In genomic region chr2:152620367-152621134, GRCm38 (mm10) we compare ENCODE assay signal across 16 mouse cellular contexts. TPM values are rescaled to one million over a fixed set of nuclear protein-coding genes. Genes with fewer than 3 reads are reported as not detected.
DNase-seq lines count a peak whose midpoint lies in the region; ATAC-seq and TF ChIP-seq lines count a peak whose summit lies in the region.
"Had no signal": no experiment of that assay in that cellular context is flagged by ENCODE, and none has a peak within 500 bp of the region (broad histone marks: within the 10 kb centered on the region; RNA-seq: fewer than 3 reads in every experiment).

No protein-coding gene starts in this region.

- no peak for TF ChIP-seq CTCF in C2C12 (IDR thresholded peaks at IDR 0.05; ENCODE audit: control insufficient read depth, insufficient read depth, insufficient read length)

- H3K79me2 ChIP-seq in C2C12 (ENCODE audit: control insufficient read depth, insufficient read depth), result no peaks in the 10 kb centered on the region

- H3ac ChIP-seq in C2C12 (ENCODE audit: control insufficient read depth, insufficient read length, low read depth), result no peak overlapping the region

- H3K36me3 ChIP-seq in C2C12 (ENCODE audit: control insufficient read depth, insufficient read depth), result no peaks in the 10 kb centered on the region
- H3K36me3 ChIP-seq in forebrain, embryonic 15.5 days, result no peaks in the 10 kb centered on the region

- WGBS in forebrain, embryonic 15.5 days, result 81% methylated on average over 9 of the region's 9 CpGs

- DNase-seq in layer of hippocampus, adult 11-12 months (ENCODE audit: low spot score), result peak; percentile 21
- DNase-seq in layer of hippocampus, postnatal 10 days (ENCODE audit: low spot score in 2 of 2), result no peak
- peak; percentile 70 for DNase-seq in adipocyte (ENCODE audit: low spot score)
- peak; percentile 58 for DNase-seq in lung, postnatal 36 days
- DNase-seq in embryo, embryonic 10 days (ENCODE audit: low spot score), result no peak
- DNase-seq: thymus, postnatal 4 days had no signal

- H3K27ac ChIP-seq in forebrain, embryonic 15.5 days (replicated peaks), result no peak overlapping the region

- no peaks in the 10 kb centered on the region for H3K27me3 ChIP-seq in C2C12 (ENCODE audit: control insufficient read depth, insufficient read depth, insufficient read length)
- peaks cover 2% of the 10 kb centered on the region; the same call in 1 of the 2 replicates for H3K27me3 ChIP-seq in forebrain, embryonic 15.5 days

- H3K4me1 ChIP-seq in forebrain, embryonic 15.5 days, result no peaks in the 10 kb centered on the region

- no peak overlapping the region for H3K4me2 ChIP-seq in forebrain, embryonic 15.5 days (replicated peaks)

- no peak for ATAC-seq in forebrain, embryonic 15.5 days (replicated peaks)
- ATAC-seq: intestine, embryonic 16.5 days had no signal

- H3K9ac ChIP-seq in forebrain, embryonic 15.5 days (replicated peaks), result no peak overlapping the region

- H3K4me3 ChIP-seq in C2C12 (ENCODE audit: insufficient read depth, poor library complexity, severe bottlenecking), result no peak overlapping the region
- H3K4me3 ChIP-seq in forebrain, embryonic 15.5 days, result no peak overlapping the region
- H3K4me3 ChIP-seq: erythroblast, embryonic 14.5 days had no signal

- no peaks in the 10 kb centered on the region for H3K9me3 ChIP-seq in forebrain, embryonic 15.5 days

- no peaks in the 10 kb centered on the region for H3K79me3 ChIP-seq in C2C12 (ENCODE audit: low read depth)

TF ChIP-seq in C2C12, 6 proteins besides CTCF, POLR2A, EP300 and RAD21:
- TF ChIP-seq USF1 (IDR thresholded peaks at IDR 0.05; ENCODE audit: low read depth) (no peak), MYOD1 (IDR thresholded peaks at IDR 0.05; ENCODE audit: control insufficient read depth, insufficient read length, low read depth) (peak; percentile 80), FOSL1 (IDR thresholded peaks at IDR 0.05; ENCODE audit: insufficient read depth, low read length, poor library complexity, severe bottlenecking) (no peak), CEBPB (IDR thresholded peaks at IDR 0.05; ENCODE audit: low read depth) (no peak)

RNA-seq across cellular contexts. Expression of gene Defb25, which starts 2.3 kb away (rescaled TPM):
- total RNA-seq in layer of hippocampus, postnatal 10 days (2021), result not detected
- 3.6 TPM for polyA plus RNA-seq in C2C12 (2012; fragmentation: generic; extraction: Trizol)
- not detected in 2 replicates for polyA plus RNA-seq in forebrain, embryonic 15.5 days (2015; fragmentation: Nextera tagmentation; extraction: Ambion mirVana)
- total RNA-seq: gastrocnemius, adult 8-10 months; heart, postnatal 25 days had no signal
- polyA plus RNA-seq: cortical plate, adult 2 months; erythroblast, embryonic 14.5 days; limb, embryonic 11.5 days had no signal

RNA-seq across cellular contexts. Expression of gene Rem1, which starts 6.2 kb away (rescaled TPM):
- under 1 TPM; 0.91 to 0.96 TPM for total RNA-seq in layer of hippocampus, postnatal 10 days (2021)
- 38.7 TPM for polyA plus RNA-seq in C2C12 (2012; fragmentation: generic; extraction: Trizol)
- 0.36 and 0.62 TPM in 2 replicates for polyA plus RNA-seq in forebrain, embryonic 15.5 days (2015; fragmentation: Nextera tagmentation; extraction: Ambion mirVana)
- polyA plus RNA-seq: erythroblast, embryonic 14.5 days had no signal

RNA-seq across cellular contexts. Expression of gene Defb36, which starts 16.4 kb away (rescaled TPM):
- total RNA-seq in layer of hippocampus, postnatal 10 days (2021), result not detected
- polyA plus RNA-seq in C2C12 (2012; fragmentation: generic; extraction: Trizol), result not detected
- polyA plus RNA-seq in forebrain, embryonic 15.5 days (2015; fragmentation: Nextera tagmentation; extraction: Ambion mirVana), result not detected in 2 replicates
- total RNA-seq: ES-E14; gastrocnemius, adult 8-10 months; heart, postnatal 25 days had no signal
- polyA plus RNA-seq: cortical plate, adult 2 months; erythroblast, embryonic 14.5 days; intestine, embryonic 16.5 days; limb, embryonic 11.5 days; lung, embryonic 16.5 days had no signal

RNA-seq across cellular contexts. Expression of gene Defb45, which starts 21.4 kb away (rescaled TPM):
- not detected for total RNA-seq in layer of hippocampus, postnatal 10 days (2021)
- not detected for polyA plus RNA-seq in C2C12 (2012; fragmentation: generic; extraction: Trizol)
- not detected in 2 replicates for polyA plus RNA-seq in forebrain, embryonic 15.5 days (2015; fragmentation: Nextera tagmentation; extraction: Ambion mirVana)
- total RNA-seq: ES-E14; heart, postnatal 25 days had no signal
- polyA plus RNA-seq: cortical plate, adult 2 months; erythroblast, embryonic 14.5 days; intestine, embryonic 16.5 days; limb, embryonic 11.5 days; lung, embryonic 16.5 days had no signal

RNA-seq across cellular contexts. Expression of gene Defb19, which starts 40.4 kb away (rescaled TPM):
- total RNA-seq in layer of hippocampus, postnatal 10 days (2021), result not detected
- polyA plus RNA-seq in C2C12 (2012; fragmentation: generic; extraction: Trizol), result not detected
- not detected in 2 replicates for polyA plus RNA-seq in forebrain, embryonic 15.5 days (2015; fragmentation: Nextera tagmentation; extraction: Ambion mirVana)
- total RNA-seq: ES-E14; gastrocnemius, adult 8-10 months; heart, postnatal 25 days had no signal
- polyA plus RNA-seq: cortical plate, adult 2 months; erythroblast, embryonic 14.5 days; intestine, embryonic 16.5 days; limb, embryonic 11.5 days; lung, embryonic 16.5 days had no signal

Comparison
In these comparisons a context has a peak if more than half of its experiments do, and no peak if none do; other contexts are left out.
1. DNase-seq: peak in layer of hippocampus, adult 11-12 months (single experiment), adipocyte (single experiment) and lung, postnatal 36 days (single experiment); none in layer of hippocampus, postnatal 10 days (0 of 2) and embryo, embryonic 10 days (single experiment).
2. RNA of gene Rem1, which starts 6.2 kb away (polyA plus RNA-seq): 38.7 TPM in C2C12 (single experiment); 0.36 to 0.62 TPM in forebrain, embryonic 15.5 days; every median in the first group is over 10 times any median in the second.